Mouse (Mus musculus): ENCODE data around the gene Supt3. TPM values are rescaled to one million over a fixed set of nuclear protein-coding genes. Genes with fewer than 3 reads are reported as not detected.
A peak's percentile ranks its signal among the peaks of the same experiment; 100 is the strongest.

The Supt3 gene
- polyA plus RNA-seq, 1 experiment from 2014 or later, result 27.5 TPM

- no peak overlapping the region for H3K4me2 ChIP-seq (replicated peaks; ENCODE audit: low read depth, low read length)
- H3K27me3 ChIP-seq (ENCODE audit: control insufficient read depth, insufficient read depth, low read length), result no peaks in the 10 kb centered on the region
- no peak overlapping the region for H3K9ac ChIP-seq (ENCODE audit: low read depth, low read length)
- H3K4me1 ChIP-seq (replicated peaks; ENCODE audit: control insufficient read depth, insufficient read depth, low read length), result no peaks in the 10 kb centered on the region
- DNase-seq (ENCODE audit: low spot score) (no peak), ATAC-seq (ENCODE audit: low FRiP score) (no peak)
- H3K9me3 ChIP-seq (ENCODE audit: control insufficient read depth, low read length), result no peaks in the 10 kb centered on the region
- 91% methylated on average over 2 of the region's 2 CpGs for WGBS
- H3K36me3 ChIP-seq (ENCODE audit: control insufficient read depth, insufficient read depth, low read length), result no peaks in the 10 kb centered on the region
- H3K27ac ChIP-seq (ENCODE audit: low read depth, low read length), result no peak overlapping the region
- no peak overlapping the region for H3K4me3 ChIP-seq (ENCODE audit: low read depth, low read length)
Observed at GRCm38 (mm10) chr17:44770871-44771270, 6.1 kb upstream of the Supt3 start.

- no peak overlapping the region for H3K9ac ChIP-seq (ENCODE audit: low read depth, low read length)
- H3K27ac ChIP-seq (ENCODE audit: low read depth, low read length), result no peak overlapping the region
- WGBS, result 87% methylated on average over 2 of the region's 2 CpGs
- H3K27me3 ChIP-seq (ENCODE audit: control insufficient read depth, insufficient read depth, low read length), result no peaks in the 10 kb centered on the region
- DNase-seq (ENCODE audit: low spot score) (no peak), ATAC-seq (ENCODE audit: low FRiP score) (no peak)
- no peaks in the 10 kb centered on the region for H3K4me1 ChIP-seq (replicated peaks; ENCODE audit: control insufficient read depth, insufficient read depth, low read length)
- no peaks in the 10 kb centered on the region for H3K9me3 ChIP-seq (ENCODE audit: control insufficient read depth, low read length)
- no peaks in the 10 kb centered on the region for H3K36me3 ChIP-seq (ENCODE audit: control insufficient read depth, insufficient read depth, low read length)
- no peak overlapping the region for H3K4me2 ChIP-seq (replicated peaks; ENCODE audit: low read depth, low read length)
- H3K4me3 ChIP-seq (ENCODE audit: low read depth, low read length), result no peak overlapping the region
Observed at GRCm38 (mm10) chr17:44772576-44772975, 4.4 kb upstream of the Supt3 start.

GRCm38 (mm10) chr17:44777337-44777804 lies 419 bp downstream of the Supt3 start:
- H3K27ac ChIP-seq (ENCODE audit: low read depth, low read length), result peak overlapping the region; percentile 83
- H3K4me3 ChIP-seq (ENCODE audit: low read depth, low read length), result peak overlapping the region; percentile 77
- no peaks in the 10 kb centered on the region for H3K36me3 ChIP-seq (ENCODE audit: control insufficient read depth, insufficient read depth, low read length)
- peak; percentile 70 for DNase-seq (ENCODE audit: low spot score)
- under 1% methylated on average over 28 of the region's 35 CpGs for WGBS
- H3K9me3 ChIP-seq (ENCODE audit: control insufficient read depth, low read length), result no peaks in the 10 kb centered on the region
- ATAC-seq (ENCODE audit: low FRiP score), result peak; percentile 86
- H3K27me3 ChIP-seq (ENCODE audit: control insufficient read depth, insufficient read depth, low read length), result no peaks in the 10 kb centered on the region
- peak overlapping the region; percentile 59 for H3K4me2 ChIP-seq (replicated peaks; ENCODE audit: low read depth, low read length)
- peak overlapping the region; percentile 92 for H3K9ac ChIP-seq (ENCODE audit: low read depth, low read length)
- H3K4me1 ChIP-seq (replicated peaks; ENCODE audit: control insufficient read depth, insufficient read depth, low read length), result no peaks in the 10 kb centered on the region

GRCm38 (mm10) chr17:44778141-44778540 lies 1.2 kb downstream of the Supt3 start:
- no peak overlapping the region for H3K4me3 ChIP-seq (ENCODE audit: low read depth, low read length)
- no peak overlapping the region; the same call in 1 of the 2 replicates for H3K4me2 ChIP-seq (replicated peaks; ENCODE audit: low read depth, low read length)
- H3K9me3 ChIP-seq (ENCODE audit: control insufficient read depth, low read length), result no peaks in the 10 kb centered on the region
- WGBS, result 69% methylated on average over 5 of the region's 5 CpGs
- peak; percentile 2 for DNase-seq (ENCODE audit: low spot score)
- no peak overlapping the region for H3K9ac ChIP-seq (ENCODE audit: low read depth, low read length)
- H3K27me3 ChIP-seq (ENCODE audit: control insufficient read depth, insufficient read depth, low read length), result no peaks in the 10 kb centered on the region
- H3K27ac ChIP-seq (ENCODE audit: low read depth, low read length), result no peak overlapping the region
- ATAC-seq (ENCODE audit: low FRiP score), result no peak
- H3K4me1 ChIP-seq (replicated peaks; ENCODE audit: control insufficient read depth, insufficient read depth, low read length), result no peaks in the 10 kb centered on the region
- no peaks in the 10 kb centered on the region for H3K36me3 ChIP-seq (ENCODE audit: control insufficient read depth, insufficient read depth, low read length)

- no peak overlapping the region for H3K4me2 ChIP-seq (replicated peaks; ENCODE audit: low read depth, low read length)
- no peaks in the 10 kb centered on the region for H3K9me3 ChIP-seq (ENCODE audit: control insufficient read depth, low read length)
- no peak overlapping the region for H3K27ac ChIP-seq (ENCODE audit: low read depth, low read length)
- WGBS, result 69% methylated on average over 4 of the region's 4 CpGs
- DNase-seq (ENCODE audit: low spot score) (no peak), ATAC-seq (ENCODE audit: low FRiP score) (no peak)
- H3K4me3 ChIP-seq (ENCODE audit: low read depth, low read length), result no peak overlapping the region
- H3K4me1 ChIP-seq (replicated peaks; ENCODE audit: control insufficient read depth, insufficient read depth, low read length), result no peaks in the 10 kb centered on the region
- no peaks in the 10 kb centered on the region for H3K27me3 ChIP-seq (ENCODE audit: control insufficient read depth, insufficient read depth, low read length)
- no peaks in the 10 kb centered on the region for H3K36me3 ChIP-seq (ENCODE audit: control insufficient read depth, insufficient read depth, low read length)
- no peak overlapping the region for H3K9ac ChIP-seq (ENCODE audit: low read depth, low read length)
Observed at GRCm38 (mm10) chr17:44780353-44780752, 3.4 kb downstream of the Supt3 start.

GRCm38 (mm10) chr17:44782366-44782765 lies 5.4 kb downstream of the Supt3 start:
- no peak for DNase-seq (ENCODE audit: low spot score)
- no peaks in the 10 kb centered on the region for H3K27me3 ChIP-seq (ENCODE audit: control insufficient read depth, insufficient read depth, low read length)
- no peaks in the 10 kb centered on the region for H3K4me1 ChIP-seq (replicated peaks; ENCODE audit: control insufficient read depth, insufficient read depth, low read length)
- no peak overlapping the region for H3K4me3 ChIP-seq (ENCODE audit: low read depth, low read length)
- WGBS, result 90% methylated on average over 4 of the region's 4 CpGs
- no peak overlapping the region for H3K4me2 ChIP-seq (replicated peaks; ENCODE audit: low read depth, low read length)
- H3K36me3 ChIP-seq (ENCODE audit: control insufficient read depth, insufficient read depth, low read length), result no peaks in the 10 kb centered on the region
- H3K9me3 ChIP-seq (ENCODE audit: control insufficient read depth, low read length), result no peaks in the 10 kb centered on the region
- no peak for ATAC-seq (ENCODE audit: low FRiP score)
- H3K27ac ChIP-seq (ENCODE audit: low read depth, low read length), result no peak overlapping the region
- H3K9ac ChIP-seq (ENCODE audit: low read depth, low read length), result no peak overlapping the region

- Histone ChIP-seq H3K4me1 (replicated peaks; ENCODE audit: control insufficient read depth, insufficient read depth, low read length) (no peaks in the 10 kb centered on the region), H3K4me2 (replicated peaks; ENCODE audit: low read depth, low read length) (no peak overlapping the region), H3K36me3 (ENCODE audit: control insufficient read depth, insufficient read depth, low read length) (no peaks in the 10 kb centered on the region), H3K9ac (ENCODE audit: low read depth, low read length) (no peak overlapping the region), H3K27me3 (ENCODE audit: control insufficient read depth, insufficient read depth, low read length) (no peaks in the 10 kb centered on the region), H3K27ac (ENCODE audit: low read depth, low read length) (no peak overlapping the region), H3K4me3 (ENCODE audit: low read depth, low read length) (no peak overlapping the region), H3K9me3 (ENCODE audit: control insufficient read depth, low read length) (no peaks in the 10 kb centered on the region)
- DNase-seq (ENCODE audit: low spot score) (no peak), ATAC-seq (ENCODE audit: low FRiP score) (no peak)
- WGBS, result 79% methylated on average over 2 of the region's 2 CpGs
Observed at GRCm38 (mm10) chr17:44783143-44783542, 6.2 kb downstream of the Supt3 start.

- no peak for ATAC-seq (ENCODE audit: low FRiP score)
- WGBS, result 73% methylated on average over 5 of the region's 5 CpGs
- no peaks in the 10 kb centered on the region for H3K4me1 ChIP-seq (replicated peaks; ENCODE audit: control insufficient read depth, insufficient read depth, low read length)
- H3K4me2 ChIP-seq (replicated peaks; ENCODE audit: low read depth, low read length), result no peak overlapping the region
- no peak for DNase-seq (ENCODE audit: low spot score)
- no peaks in the 10 kb centered on the region for H3K36me3 ChIP-seq (ENCODE audit: control insufficient read depth, insufficient read depth, low read length)
- no peak overlapping the region for H3K9ac ChIP-seq (ENCODE audit: low read depth, low read length)
- H3K27ac ChIP-seq (ENCODE audit: low read depth, low read length), result no peak overlapping the region
- H3K9me3 ChIP-seq (ENCODE audit: control insufficient read depth, low read length), result no peaks in the 10 kb centered on the region
- H3K4me3 ChIP-seq (ENCODE audit: low read depth, low read length), result no peak overlapping the region
- H3K27me3 ChIP-seq (ENCODE audit: control insufficient read depth, insufficient read depth, low read length), result no peaks in the 10 kb centered on the region
Observed at GRCm38 (mm10) chr17:44788982-44789747, 12.2 kb downstream of the Supt3 start.

- Histone ChIP-seq H3K4me2 (replicated peaks; ENCODE audit: low read depth, low read length) (no peak overlapping the region), H3K9ac (ENCODE audit: low read depth, low read length) (no peak overlapping the region), H3K9me3 (ENCODE audit: control insufficient read depth, low read length) (no peaks in the 10 kb centered on the region), H3K4me3 (ENCODE audit: low read depth, low read length) (no peak overlapping the region), H3K27ac (ENCODE audit: low read depth, low read length) (no peak overlapping the region), H3K36me3 (ENCODE audit: control insufficient read depth, insufficient read depth, low read length) (no peaks in the 10 kb centered on the region), H3K27me3 (ENCODE audit: control insufficient read depth, insufficient read depth, low read length) (no peaks in the 10 kb centered on the region), H3K4me1 (replicated peaks; ENCODE audit: control insufficient read depth, insufficient read depth, low read length) (no peaks in the 10 kb centered on the region)
- ATAC-seq (ENCODE audit: low FRiP score) (no peak), DNase-seq (ENCODE audit: low spot score) (no peak)
- WGBS, result 93% methylated on average over 12 of the region's 12 CpGs
Observed at GRCm38 (mm10) chr17:44792218-44792917, 15.4 kb downstream of the Supt3 start.
